Mouse (Mus musculus): ENCODE results near the gene Gpr107. TPM values are rescaled to one million over a fixed set of nuclear protein-coding genes. Genes with fewer than 3 reads are reported as not detected.

The Gpr107 gene
- polyA plus RNA-seq, 1 experiment from 2014 or later: 41.9 TPM

GRCm38 (mm10) chr2:31239833-31240232 lies 87.7 kb downstream of the Gpr107 start:
- Histone ChIP-seq H3K9me3 (no peaks in the 10 kb centered on the region), H3K27me3 (0 out of 2 replicates have a peak, but pooled peaks cover 4% of the 10 kb centered on the region), H3K4me1 (peaks cover 15% of the 10 kb centered on the region), H3K4me2 (0 out of 2 replicates have a peak overlapping the region, but pooled peaks have one; percentile 22), H3K9ac (no peak overlapping the region), H3K36me3 (no peaks in the 10 kb centered on the region), H3K4me3 (no peak overlapping the region), H3K27ac (peak overlapping the region; percentile 57; the same call in 1 of the 2 replicates)
- 75% methylated on average over 6 of the region's 6 CpGs for WGBS
- no peak for ATAC-seq (ENCODE audit: insufficient number of reproducible peaks, low FRiP score, low TSS enrichment, low read depth)

- Histone ChIP-seq H3K36me3 (no peaks in the 10 kb centered on the region), H3K27ac (no peak overlapping the region), H3K9me3 (no peaks in the 10 kb centered on the region), H3K4me1 (peaks cover 31% of the 10 kb centered on the region), H3K9ac (no peak overlapping the region), H3K4me3 (no peak overlapping the region), H3K27me3 (0 out of 2 replicates have a peak, but pooled peaks cover 4% of the 10 kb centered on the region), H3K4me2 (no peak overlapping the region)
- ATAC-seq (ENCODE audit: insufficient number of reproducible peaks, low FRiP score, low TSS enrichment, low read depth): no peak
- WGBS: 14% methylated on average over 7 of the region's 7 CpGs
These were observed 89.5 kb downstream of the Gpr107 start for GRCm38 (mm10) chr2:31241639-31242038.

DNA sequence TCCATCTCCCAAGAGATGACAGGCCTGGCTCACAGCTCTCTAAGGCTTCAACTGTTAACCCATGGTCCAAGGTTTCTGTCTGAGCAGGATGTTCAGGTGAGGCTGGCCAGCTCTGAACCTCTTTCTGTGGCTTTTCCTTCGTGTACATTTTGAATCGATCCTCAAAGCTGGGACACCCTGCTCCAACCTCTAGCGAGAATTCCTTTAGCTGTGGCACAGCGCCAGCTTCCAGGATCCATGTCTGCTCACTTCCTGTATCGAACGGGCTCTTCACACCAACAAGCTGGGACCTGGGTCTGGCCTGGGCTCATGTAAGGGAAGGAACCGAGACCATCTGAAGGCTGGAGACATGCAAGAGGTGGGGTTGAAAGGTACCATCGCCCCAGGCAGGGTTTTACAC lies 92.1 kb downstream of the Gpr107 start:
- H3K4me3 ChIP-seq: no peak overlapping the region
- H3K4me1 ChIP-seq: peaks cover 47% of the 10 kb centered on the region
- no peaks in the 10 kb centered on the region for H3K9me3 ChIP-seq
- peak overlapping the region; percentile 80; the same call in 1 of the 2 replicates for H3K27ac ChIP-seq
- H3K9ac ChIP-seq: no peak overlapping the region
- WGBS: 52% methylated on average over 8 of the region's 8 CpGs
- ATAC-seq (ENCODE audit: insufficient number of reproducible peaks, low FRiP score, low TSS enrichment, low read depth): no peak
- no peak overlapping the region for H3K4me2 ChIP-seq
- H3K27me3 ChIP-seq: 0 out of 2 replicates have a peak, but pooled peaks cover 4% of the 10 kb centered on the region
- no peaks in the 10 kb centered on the region for H3K36me3 ChIP-seq

- peak overlapping the region; percentile 97 for H3K4me2 ChIP-seq
- 0 out of 2 replicates have a peak, but pooled peaks cover 2% of the 10 kb centered on the region for H3K36me3 ChIP-seq
- peaks cover 45% of the 10 kb centered on the region for H3K4me1 ChIP-seq
- peak overlapping the region; percentile 92 for H3K4me3 ChIP-seq
- 13% methylated on average over 5 of the region's 5 CpGs for WGBS
- no peaks in the 10 kb centered on the region for H3K9me3 ChIP-seq
- ATAC-seq (ENCODE audit: insufficient number of reproducible peaks, low FRiP score, low TSS enrichment, low read depth): no peak
- H3K27ac ChIP-seq: peak overlapping the region; percentile 80
- H3K9ac ChIP-seq: peak overlapping the region; percentile 87
- H3K27me3 ChIP-seq: 0 out of 2 replicates have a peak, but pooled peaks cover 4% of the 10 kb centered on the region
These were observed 92.9 kb downstream of the Gpr107 start for GRCm38 (mm10) chr2:31245051-31245450.

- ATAC-seq (ENCODE audit: insufficient number of reproducible peaks, low FRiP score, low TSS enrichment, low read depth): peak; percentile 85
- H3K36me3 ChIP-seq: 0 out of 2 replicates have a peak, but pooled peaks cover 3% of the 10 kb centered on the region
- 0 out of 2 replicates have a peak, but pooled peaks cover 4% of the 10 kb centered on the region for H3K27me3 ChIP-seq
- WGBS: under 1% methylated on average over 76 of the region's 89 CpGs
- H3K27ac ChIP-seq: peak within 1 kb of the TSS; percentile 80
- H3K4me1 ChIP-seq: peaks cover 45% of the 10 kb centered on the region
- H3K9ac ChIP-seq: peak within 1 kb of the TSS; percentile 87
- H3K9me3 ChIP-seq: no peaks in the 10 kb centered on the region
- H3K4me3 ChIP-seq: peak within 1 kb of the TSS; percentile 92
- peak within 1 kb of the TSS; percentile 97 for H3K4me2 ChIP-seq
These were observed 93.5 kb downstream of the Gpr107 start, which contains the start of gene Ncs1 for GRCm38 (mm10) chr2:31245491-31246141. TSS of gene Ncs1 (plus strand) at chr2:31245823.

DNA sequence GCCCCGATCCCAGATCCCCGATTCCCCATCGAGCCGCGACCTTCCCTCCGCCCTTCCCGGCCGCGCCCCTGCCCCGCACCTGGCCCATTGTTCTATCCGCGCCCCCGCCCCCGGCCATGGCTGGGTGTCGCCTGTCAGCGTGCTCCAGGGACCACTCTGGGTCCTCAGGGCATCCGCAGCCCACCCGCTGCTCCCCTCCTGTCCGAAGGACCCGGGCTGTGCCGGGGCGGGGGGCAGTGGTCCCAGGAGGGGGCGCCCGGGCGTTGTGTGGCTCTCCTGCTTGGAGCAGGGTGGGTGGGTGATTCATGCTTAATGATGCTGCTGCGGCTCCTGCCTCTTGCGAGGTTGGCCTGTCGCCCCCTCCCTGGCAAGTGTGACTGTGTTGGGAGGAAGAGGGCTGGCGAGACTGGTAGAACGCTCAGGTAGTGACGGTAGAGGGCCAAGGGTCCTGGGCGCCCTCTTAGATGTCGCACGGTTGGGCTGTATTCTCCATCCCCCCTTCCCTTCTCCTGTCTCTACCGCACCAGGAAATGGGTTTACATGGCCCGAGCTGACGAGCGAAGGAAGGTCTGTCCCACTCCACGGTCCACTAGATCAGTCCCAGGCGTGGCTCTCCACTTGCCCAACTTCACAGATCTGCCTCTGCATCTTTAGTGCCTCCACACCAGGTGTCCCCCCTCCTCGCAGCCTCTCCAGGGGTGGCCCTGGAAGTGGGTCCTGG lies 94.3 kb downstream of the Gpr107 start:
- WGBS: under 1% methylated on average over 41 of the region's 41 CpGs
- peak overlapping the region; percentile 97 for H3K4me2 ChIP-seq
- H3K4me1 ChIP-seq: peaks cover 45% of the 10 kb centered on the region
- no peak for ATAC-seq (ENCODE audit: insufficient number of reproducible peaks, low FRiP score, low TSS enrichment, low read depth)
- 0 out of 2 replicates have a peak, but pooled peaks cover 3% of the 10 kb centered on the region for H3K36me3 ChIP-seq
- H3K9ac ChIP-seq: peak overlapping the region; percentile 87
- peak overlapping the region; percentile 80 for H3K27ac ChIP-seq
- H3K27me3 ChIP-seq: 0 out of 2 replicates have a peak, but pooled peaks cover 4% of the 10 kb centered on the region
- H3K9me3 ChIP-seq: no peaks in the 10 kb centered on the region
- H3K4me3 ChIP-seq: peak overlapping the region; percentile 92

- no peak overlapping the region for H3K4me2 ChIP-seq
- ATAC-seq (ENCODE audit: insufficient number of reproducible peaks, low FRiP score, low TSS enrichment, low read depth): no peak
- H3K27me3 ChIP-seq: no peaks in the 10 kb centered on the region
- H3K4me3 ChIP-seq: no peak overlapping the region
- no peak overlapping the region for H3K27ac ChIP-seq
- 91% methylated on average over 6 of the region's 6 CpGs for WGBS
- H3K4me1 ChIP-seq: peaks cover 42% of the 10 kb centered on the region
- H3K9me3 ChIP-seq: no peaks in the 10 kb centered on the region
- 0 out of 2 replicates have a peak, but pooled peaks cover 3% of the 10 kb centered on the region for H3K36me3 ChIP-seq
- no peak overlapping the region for H3K9ac ChIP-seq
These were observed 96.7 kb downstream of the Gpr107 start for GRCm38 (mm10) chr2:31248856-31249255.

DNA sequence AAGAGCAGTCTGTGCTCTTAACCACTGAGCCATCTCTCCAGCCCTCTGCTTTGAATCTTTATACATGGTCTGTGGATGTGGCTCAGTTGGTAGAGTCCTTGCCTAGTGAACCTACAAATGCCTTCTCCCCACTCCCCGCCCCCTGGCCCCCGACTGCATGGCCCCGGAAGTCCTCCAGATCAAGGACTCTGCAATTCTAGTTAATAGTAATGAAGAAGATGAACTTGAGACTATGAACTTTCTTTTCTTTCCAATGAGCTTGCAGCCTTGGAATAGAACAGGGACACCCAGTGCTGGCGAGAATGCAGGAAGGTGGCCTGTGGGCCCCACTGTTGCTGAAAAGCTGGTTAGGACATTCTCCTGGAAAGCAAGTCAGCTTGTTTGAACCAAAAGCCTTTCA lies 100.1 kb downstream of the Gpr107 start:
- Histone ChIP-seq H3K4me3 (no peak overlapping the region), H3K27ac (no peak overlapping the region), H3K4me2 (no peak overlapping the region), H3K36me3 (0 out of 2 replicates have a peak, but pooled peaks cover 3% of the 10 kb centered on the region), H3K4me1 (peaks cover 45% of the 10 kb centered on the region), H3K9ac (no peak overlapping the region), H3K27me3 (no peaks in the 10 kb centered on the region), H3K9me3 (no peaks in the 10 kb centered on the region)
- WGBS: 88% methylated on average over 4 of the region's 4 CpGs
- ATAC-seq (ENCODE audit: insufficient number of reproducible peaks, low FRiP score, low TSS enrichment, low read depth): no peak

GRCm38 (mm10) chr2:31253463-31253862 lies 101.3 kb downstream of the Gpr107 start:
- ATAC-seq (ENCODE audit: insufficient number of reproducible peaks, low FRiP score, low TSS enrichment, low read depth): no peak
- 86% methylated on average over 3 of the region's 3 CpGs for WGBS
- no peak overlapping the region for H3K4me2 ChIP-seq
- H3K4me1 ChIP-seq: peaks cover 52% of the 10 kb centered on the region
- 0 out of 2 replicates have a peak, but pooled peaks cover 3% of the 10 kb centered on the region for H3K36me3 ChIP-seq
- no peak overlapping the region for H3K4me3 ChIP-seq
- H3K9ac ChIP-seq: no peak overlapping the region
- H3K9me3 ChIP-seq: no peaks in the 10 kb centered on the region
- no peaks in the 10 kb centered on the region for H3K27me3 ChIP-seq
- no peak overlapping the region for H3K27ac ChIP-seq

DNA sequence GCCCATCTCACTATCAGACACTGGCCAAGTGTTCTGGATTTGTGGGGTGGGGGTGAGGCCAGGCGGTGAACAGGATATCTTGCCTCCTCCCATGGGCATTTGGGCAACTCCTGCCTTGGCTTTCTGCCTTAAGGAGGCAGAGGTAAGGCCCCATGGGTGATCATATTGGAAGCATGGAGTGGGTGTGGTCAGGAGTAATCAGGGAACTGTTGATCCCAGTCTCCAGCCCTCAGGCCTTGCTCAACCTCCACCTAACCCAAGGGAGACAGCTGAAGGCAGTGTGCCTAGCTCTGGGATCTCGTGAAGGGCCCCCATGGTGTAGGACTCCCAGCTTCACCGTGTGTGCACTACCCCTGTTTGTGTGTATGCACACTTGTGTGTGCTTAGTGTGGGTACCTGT lies 102.7 kb downstream of the Gpr107 start:
- no peak overlapping the region for H3K4me2 ChIP-seq
- whole genome bisulfite sequencing: 76% methylated on average over 3 of the region's 3 CpGs
- no peaks in the 10 kb centered on the region for H3K9me3 ChIP-seq
- H3K4me1 ChIP-seq: peaks cover 60% of the 10 kb centered on the region
- H3K4me3 ChIP-seq: no peak overlapping the region
- no peaks in the 10 kb centered on the region for H3K27me3 ChIP-seq
- no peak overlapping the region for H3K27ac ChIP-seq
- no peak for ATAC-seq (ENCODE audit: insufficient number of reproducible peaks, low FRiP score, low TSS enrichment, low read depth)
- H3K36me3 ChIP-seq: 0 out of 2 replicates have a peak, but pooled peaks cover 3% of the 10 kb centered on the region
- H3K9ac ChIP-seq: no peak overlapping the region

GRCm38 (mm10) chr2:31255952-31256938 lies 104.1 kb downstream of the Gpr107 start:
- 13% methylated on average over 21 of the region's 21 CpGs for WGBS
- Histone ChIP-seq H3K27me3 (no peaks in the 10 kb centered on the region), H3K4me1 (peaks cover 62% of the 10 kb centered on the region), H3K27ac (peak overlapping the region; percentile 76), H3K4me2 (peak overlapping the region; percentile 36), H3K9ac (0 out of 2 replicates have a peak overlapping the region, but pooled peaks have one; percentile 14), H3K36me3 (no peaks in the 10 kb centered on the region), H3K4me3 (no peak overlapping the region; the same call in 1 of the 2 replicates), H3K9me3 (no peaks in the 10 kb centered on the region)
- no peak for ATAC-seq (ENCODE audit: insufficient number of reproducible peaks, low FRiP score, low TSS enrichment, low read depth)

Measured in limb, embryonic 15.5 days (tissue).